9 mouse cellular contexts compared by ENCODE assay signal in the genomic region with DNA sequence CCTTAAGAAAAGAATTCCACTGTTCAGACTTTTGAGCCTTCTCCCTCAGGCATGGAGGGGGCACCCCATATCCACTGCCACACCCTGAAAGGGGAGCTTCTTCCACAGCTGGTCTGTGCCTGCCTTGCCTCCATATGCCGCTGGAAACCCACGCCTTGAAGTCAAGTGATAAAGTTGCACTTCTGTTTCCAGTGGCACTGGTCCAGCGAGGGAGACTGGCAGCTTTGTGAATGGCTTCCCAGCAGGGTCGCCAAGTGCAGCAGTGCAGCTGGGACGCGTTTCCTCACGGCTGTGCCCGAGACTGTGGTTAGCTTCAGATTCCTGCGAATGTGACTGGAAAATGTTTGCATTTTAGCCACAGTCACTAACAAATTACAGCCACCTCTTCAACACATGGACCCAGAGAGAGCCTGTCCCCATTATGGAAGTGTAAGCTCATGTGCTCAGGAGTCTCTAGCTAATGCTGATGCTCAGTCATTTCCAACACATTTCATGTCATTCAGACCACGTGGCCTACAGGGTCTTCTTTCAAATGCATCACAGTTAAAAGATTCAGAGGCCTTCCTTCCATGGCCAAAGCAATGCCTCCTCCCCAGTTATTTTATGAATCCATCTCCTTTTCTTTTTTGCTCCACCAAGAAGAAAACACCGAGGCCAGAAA.
A peak's percentile ranks its signal among the peaks of the same experiment; 100 is the strongest.
DNase-seq lines count a peak whose midpoint lies in the region; ATAC-seq and TF ChIP-seq lines count a peak whose summit lies in the region.
"Had no signal": no experiment of that assay in that cellular context is flagged by ENCODE, and none has a peak within 500 bp of the region (broad histone marks: within the 10 kb centered on the region; RNA-seq: fewer than 3 reads in every experiment).

No protein-coding gene starts in this region.

- no peak overlapping the region for H3K27ac ChIP-seq in kidney, embryonic 16.5 days (ENCODE audit: low read length)
- H3K27ac ChIP-seq in kidney, adult 2 months (ENCODE audit: insufficient read depth, low read depth, low read length) = no peak overlapping the region
- peak overlapping the region; percentile 92 for H3K27ac ChIP-seq in embryonic facial prominence, embryonic 13.5 days
- peak overlapping the region; percentile 84 for H3K27ac ChIP-seq in limb, embryonic 14.5 days (replicated peaks; ENCODE audit: low read depth, low read length)

- H3K4me1 ChIP-seq in kidney, embryonic 16.5 days (ENCODE audit: insufficient read depth, low read length) = 0 out of 2 replicates have a peak, but pooled peaks cover 14% of the 10 kb centered on the region
- H3K4me1 ChIP-seq in kidney, adult 2 months (ENCODE audit: control insufficient read depth, insufficient read depth, low read length) = no peaks in the 10 kb centered on the region
- H3K4me1 ChIP-seq in embryonic facial prominence, embryonic 13.5 days = peaks cover 34% of the 10 kb centered on the region
- peaks cover 31% of the 10 kb centered on the region for H3K4me1 ChIP-seq in limb, embryonic 14.5 days (ENCODE audit: control insufficient read depth, insufficient read depth, low read length)

- WGBS in kidney, embryonic 16.5 days = 43% methylated on average over 11 of the region's 11 CpGs
- 42% methylated on average over 11 of the region's 11 CpGs for WGBS in kidney, adult 2 months
- WGBS in embryonic facial prominence, embryonic 13.5 days = 24% methylated on average over 11 of the region's 11 CpGs
- 30% methylated on average over 11 of the region's 11 CpGs for WGBS in limb, embryonic 14.5 days

- H3K36me3 ChIP-seq in kidney, embryonic 16.5 days (ENCODE audit: insufficient read depth, low read length) = no peaks in the 10 kb centered on the region
- no peaks in the 10 kb centered on the region for H3K36me3 ChIP-seq in kidney, adult 2 months (ENCODE audit: control insufficient read depth, insufficient read depth, low read length)
- no peaks in the 10 kb centered on the region for H3K36me3 ChIP-seq in embryonic facial prominence, embryonic 13.5 days
- H3K36me3 ChIP-seq in limb, embryonic 14.5 days (ENCODE audit: control insufficient read depth, insufficient read depth, low read length) = no peaks in the 10 kb centered on the region

- H3K27me3 ChIP-seq in kidney, embryonic 16.5 days (ENCODE audit: insufficient read depth, low read length) = no peaks in the 10 kb centered on the region
- H3K27me3 ChIP-seq in kidney, adult 2 months (replicated peaks; ENCODE audit: control insufficient read depth, insufficient read depth, low read length) = no peaks in the 10 kb centered on the region
- no peaks in the 10 kb centered on the region for H3K27me3 ChIP-seq in embryonic facial prominence, embryonic 13.5 days
- no peaks in the 10 kb centered on the region for H3K27me3 ChIP-seq in limb, embryonic 14.5 days (ENCODE audit: control insufficient read depth, insufficient read depth, low read length)
- H3K27me3 ChIP-seq: Patski had no signal

- no peak overlapping the region for H3K4me3 ChIP-seq in kidney, embryonic 16.5 days (ENCODE audit: low read length)
- H3K4me3 ChIP-seq in kidney, adult 2 months (ENCODE audit: insufficient read depth, low read depth, low read length) = no peak overlapping the region
- H3K4me3 ChIP-seq in embryonic facial prominence, embryonic 13.5 days = no peak overlapping the region
- no peak overlapping the region for H3K4me3 ChIP-seq in limb, embryonic 14.5 days (replicated peaks; ENCODE audit: low read length)

- TF ChIP-seq POLR2A in kidney, adult 2 months (IDR thresholded peaks at IDR 0.05; ENCODE audit: low read depth, low read length) = no peak
- TF ChIP-seq POLR2A in limb, embryonic 14.5 days (IDR thresholded peaks at IDR 0.05; ENCODE audit: borderline replicate concordance, extremely low read depth, insufficient read depth, insufficient read length) = no peak

- H3K9me3 ChIP-seq in kidney, embryonic 16.5 days (ENCODE audit: low read length) = no peaks in the 10 kb centered on the region
- no peaks in the 10 kb centered on the region for H3K9me3 ChIP-seq in embryonic facial prominence, embryonic 13.5 days
- no peaks in the 10 kb centered on the region for H3K9me3 ChIP-seq in limb, embryonic 14.5 days (ENCODE audit: control insufficient read depth, low read length)

- H3K9ac ChIP-seq in kidney, embryonic 16.5 days (replicated peaks; ENCODE audit: low read length) = no peak overlapping the region
- H3K9ac ChIP-seq in embryonic facial prominence, embryonic 13.5 days = no peak overlapping the region
- H3K9ac ChIP-seq in limb, embryonic 14.5 days (ENCODE audit: low read depth, low read length, severe bottlenecking) = no peak overlapping the region

- no peak for DNase-seq in kidney, adult 2 months
- peak; percentile 74 for DNase-seq in heart, postnatal 4 days
- DNase-seq in limb, embryonic 14.5 days (ENCODE audit: low spot score) = peak; percentile 71
- peak; percentile 3 to 29 for DNase-seq in right cerebral cortex, postnatal 36 days (ENCODE audit: low spot score in 2 of 2)
- DNase-seq in cerebellum, adult 11-12 months = no peak
- no peak for DNase-seq in urinary bladder, postnatal 25 days (ENCODE audit: low spot score)

- peak; percentile 49; the same call in 1 of the 2 replicates for ATAC-seq in kidney, embryonic 16.5 days (ENCODE audit: low FRiP score, low TSS enrichment)
- no peak for ATAC-seq in embryonic facial prominence, embryonic 13.5 days (ENCODE audit: insufficient number of reproducible peaks, insufficient read depth, low FRiP score, low TSS enrichment, low read depth)
- ATAC-seq in limb, embryonic 14.5 days (ENCODE audit: low FRiP score, low read depth) = peak; percentile 55; the same call in 1 of the 2 replicates
- ATAC-seq: Patski had no signal

- TF ChIP-seq CTCF in kidney, adult 2 months (conservative IDR thresholded peaks at IDR 0.05; ENCODE audit: insufficient read depth, insufficient read length, low read depth, low read length) = no peak

- H3K4me2 ChIP-seq in kidney, embryonic 16.5 days (replicated peaks; ENCODE audit: low read depth, low read length) = no peak overlapping the region
- H3K4me2 ChIP-seq in embryonic facial prominence, embryonic 13.5 days = peak overlapping the region; percentile 2; the same call in 1 of the 2 replicates
- no peak overlapping the region for H3K4me2 ChIP-seq in limb, embryonic 14.5 days (replicated peaks; ENCODE audit: low read depth, low read length, severe bottlenecking)

Comparison
In these comparisons a context has a peak if more than half of its experiments do, and no peak if none do; other contexts are left out.
1. H3K27ac ChIP-seq: peak in embryonic facial prominence, embryonic 13.5 days (single experiment) and limb, embryonic 14.5 days (single experiment); none in kidney, embryonic 16.5 days (single experiment) and kidney, adult 2 months (single experiment).
2. DNase-seq: peak in heart, postnatal 4 days (single experiment), limb, embryonic 14.5 days (single experiment) and right cerebral cortex, postnatal 36 days (2 of 2); none in kidney, adult 2 months (single experiment), cerebellum, adult 11-12 months (single experiment) and urinary bladder, postnatal 25 days (single experiment).